In the genomic region with DNA sequence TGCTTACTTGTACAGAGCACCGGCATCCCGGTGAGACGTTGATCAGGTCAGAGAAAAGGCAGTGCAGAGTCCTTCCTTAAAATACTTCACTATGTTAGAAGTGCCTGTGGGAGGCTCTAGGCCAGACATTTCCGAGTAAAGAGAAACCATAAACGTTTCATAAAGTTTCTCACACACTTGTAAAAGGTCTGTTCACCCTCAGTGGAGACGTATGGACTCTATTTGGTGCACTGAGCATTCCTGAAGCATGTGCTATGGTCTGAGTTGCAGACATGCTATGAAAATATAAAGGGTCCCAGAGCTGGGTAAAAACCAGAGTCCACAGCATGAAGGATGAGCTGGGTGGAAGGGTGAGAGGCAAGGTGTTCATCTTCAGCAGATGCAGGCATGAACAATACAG, we compare ENCODE assay signal across 22 mouse cellular contexts.
DNase-seq lines count a peak whose midpoint lies in the region; ATAC-seq lines count a peak whose summit lies in the region.
"Had no signal": no experiment of that assay in that cellular context is flagged by ENCODE, and none has a peak within 500 bp of the region (broad histone marks: within the 10 kb centered on the region; RNA-seq: fewer than 3 reads in every experiment).

No protein-coding gene starts in this region.

- no peak for ATAC-seq in embryonic facial prominence, embryonic 13.5 days (ENCODE audit: insufficient number of reproducible peaks, insufficient read depth, low FRiP score, low TSS enrichment, low read depth)
- peak; percentile 72; the same call in 1 of the 2 replicates for ATAC-seq in limb, embryonic 13.5 days (ENCODE audit: low FRiP score, low read depth)
- ATAC-seq in hindbrain, embryonic 13.5 days (ENCODE audit: low FRiP score), result no peak
- ATAC-seq: activated CD4-positive, CD25-positive, alpha-beta regulatory T cell, adult 4 months; CD4-positive, CD25-positive, alpha-beta regulatory T cell, adult 4 months; forebrain, embryonic 13.5 days; forebrain, embryonic 15.5 days; forebrain, postnatal 0 days; Patski had no signal

- H3K9ac ChIP-seq in embryonic facial prominence, embryonic 13.5 days, result 0 out of 2 replicates have a peak overlapping the region, but pooled peaks have one; percentile 21
- no peak overlapping the region for H3K9ac ChIP-seq in limb, embryonic 13.5 days
- H3K9ac ChIP-seq in hindbrain, embryonic 13.5 days, result no peak overlapping the region
- H3K9ac ChIP-seq: forebrain, embryonic 13.5 days; forebrain, embryonic 15.5 days; forebrain, postnatal 0 days had no signal

- H3K4me3 ChIP-seq in embryonic facial prominence, embryonic 13.5 days, result no peak overlapping the region
- no peak overlapping the region for H3K4me3 ChIP-seq in embryonic facial prominence, embryonic 10.5 days
- no peak overlapping the region for H3K4me3 ChIP-seq in limb, embryonic 13.5 days
- H3K4me3 ChIP-seq in limb, embryonic 10.5 days, result no peak overlapping the region
- no peak overlapping the region for H3K4me3 ChIP-seq in hindbrain, embryonic 13.5 days
- H3K4me3 ChIP-seq: forebrain, embryonic 13.5 days; forebrain, embryonic 15.5 days had no signal

- H3K4me1 ChIP-seq in embryonic facial prominence, embryonic 13.5 days, result no peaks in the 10 kb centered on the region
- no peaks in the 10 kb centered on the region for H3K4me1 ChIP-seq in embryonic facial prominence, embryonic 10.5 days
- H3K4me1 ChIP-seq in limb, embryonic 13.5 days, result peaks cover 16% of the 10 kb centered on the region
- H3K4me1 ChIP-seq in limb, embryonic 10.5 days, result no peaks in the 10 kb centered on the region
- H3K4me1 ChIP-seq in hindbrain, embryonic 13.5 days (replicated peaks), result no peaks in the 10 kb centered on the region
- H3K4me1 ChIP-seq: forebrain, embryonic 13.5 days; forebrain, embryonic 15.5 days had no signal

- H3K9me3 ChIP-seq in embryonic facial prominence, embryonic 13.5 days, result no peaks in the 10 kb centered on the region
- no peaks in the 10 kb centered on the region for H3K9me3 ChIP-seq in embryonic facial prominence, embryonic 10.5 days
- no peaks in the 10 kb centered on the region for H3K9me3 ChIP-seq in limb, embryonic 13.5 days
- no peaks in the 10 kb centered on the region for H3K9me3 ChIP-seq in limb, embryonic 10.5 days (replicated peaks)
- H3K9me3 ChIP-seq in hindbrain, embryonic 13.5 days, result no peaks in the 10 kb centered on the region
- H3K9me3 ChIP-seq: forebrain, embryonic 13.5 days; forebrain, embryonic 15.5 days; G1E had no signal

- peaks cover 58% of the 10 kb centered on the region for H3K36me3 ChIP-seq in embryonic facial prominence, embryonic 13.5 days
- H3K36me3 ChIP-seq in embryonic facial prominence, embryonic 10.5 days (replicated peaks), result peaks cover 66% of the 10 kb centered on the region
- peaks cover 66% of the 10 kb centered on the region for H3K36me3 ChIP-seq in limb, embryonic 13.5 days
- H3K36me3 ChIP-seq in limb, embryonic 10.5 days, result peaks cover 50% of the 10 kb centered on the region
- H3K36me3 ChIP-seq in hindbrain, embryonic 13.5 days, result peaks cover 14% of the 10 kb centered on the region
- H3K36me3 ChIP-seq: forebrain, embryonic 15.5 days had no signal

- H3K4me2 ChIP-seq in embryonic facial prominence, embryonic 13.5 days, result no peak overlapping the region
- H3K4me2 ChIP-seq in limb, embryonic 13.5 days (replicated peaks), result no peak overlapping the region
- no peak overlapping the region for H3K4me2 ChIP-seq in hindbrain, embryonic 13.5 days
- H3K4me2 ChIP-seq: forebrain, embryonic 13.5 days; forebrain, embryonic 15.5 days had no signal

- H3K27me3 ChIP-seq in embryonic facial prominence, embryonic 13.5 days, result no peaks in the 10 kb centered on the region
- no peaks in the 10 kb centered on the region for H3K27me3 ChIP-seq in embryonic facial prominence, embryonic 10.5 days (replicated peaks; ENCODE audit: low read depth, poor library complexity, severe bottlenecking)
- no peaks in the 10 kb centered on the region for H3K27me3 ChIP-seq in limb, embryonic 13.5 days
- no peaks in the 10 kb centered on the region for H3K27me3 ChIP-seq in limb, embryonic 10.5 days (ENCODE audit: low read depth, poor library complexity, severe bottlenecking)
- H3K27me3 ChIP-seq in hindbrain, embryonic 13.5 days, result no peaks in the 10 kb centered on the region
- H3K27me3 ChIP-seq: CH12.LX; forebrain, embryonic 13.5 days; forebrain, embryonic 15.5 days; Patski had no signal

- H3K27ac ChIP-seq in embryonic facial prominence, embryonic 13.5 days, result no peak overlapping the region
- H3K27ac ChIP-seq in embryonic facial prominence, embryonic 10.5 days (replicated peaks), result no peak overlapping the region
- no peak overlapping the region for H3K27ac ChIP-seq in limb, embryonic 13.5 days
- H3K27ac ChIP-seq in limb, embryonic 10.5 days, result no peak overlapping the region
- no peak overlapping the region for H3K27ac ChIP-seq in hindbrain, embryonic 13.5 days
- H3K27ac ChIP-seq: forebrain, embryonic 13.5 days; forebrain, embryonic 15.5 days had no signal

- WGBS in embryonic facial prominence, embryonic 13.5 days, result 72% methylated on average over 6 of the region's 6 CpGs
- WGBS in embryonic facial prominence, embryonic 10.5 days, result 90% methylated on average over 6 of the region's 6 CpGs
- 56% methylated on average over 6 of the region's 6 CpGs for WGBS in limb, embryonic 13.5 days
- WGBS in limb, embryonic 10.5 days, result 93% methylated on average over 6 of the region's 6 CpGs
- WGBS in hindbrain, embryonic 13.5 days, result 86% methylated on average over 6 of the region's 6 CpGs

- no peak for DNase-seq in embryonic facial prominence, embryonic 10.5 days (ENCODE audit: low spot score)
- DNase-seq in limb, embryonic 10.5 days (ENCODE audit: low spot score), result no peak
- DNase-seq: adrenal gland, adult 8-10 months; adrenal gland, postnatal 14 days; adrenal gland, postnatal 36 days; B cell, adult 2 months; cerebellum, adult 11-12 months; cerebellum, adult 2 months; cerebellum, adult 9-10 months; cerebellum, postnatal 10 days; cerebellum, postnatal 25 days; forebrain, postnatal 0 days had no signal
